Mouse (Mus musculus) hindbrain, embryonic 14.5 days (tissue): ENCODE data around the gene Zbtb32. TPM values are rescaled to one million over a fixed set of nuclear protein-coding genes. Genes with fewer than 3 reads are reported as not detected.

Experiments
- ATAC-seq: fragments of 200-750 bp; cut with Nextera tagmentation; 2 replicates; pipeline ENCODE4 v1.8.0; 2017; ENCODE audit warnings: moderate number of reproducible peaks, mild to moderate bottlenecking, moderate TSS enrichment, moderate library complexity; ENCODE audit not compliant: low FRiP score
- DNase-seq: peaks from one replicate; pipeline ENCODE4 v3.0.0-alpha.2; 2015; ENCODE audit warnings: low spot score
- H3K27ac ChIP-seq: fragments of 300-500 bp; sonication (generic); 2 replicates; pipeline ENCODE4 v1.5.1; 2014; ENCODE audit warnings: mild to moderate bottlenecking, moderate library complexity
- H3K27me3 ChIP-seq: fragments of 300-500 bp; sonication (generic); 2 replicates; pipeline ENCODE4 v1.6.1; 2014; ENCODE audit warnings: mild to moderate bottlenecking, low read length, mixed read lengths; ENCODE audit not compliant: control insufficient read depth, insufficient read depth
- H3K36me3 ChIP-seq: fragments of 300-500 bp; sonication (generic); replicated peaks from 2 replicates; pipeline ENCODE4 v1.6.1; 2014; ENCODE audit not compliant: control insufficient read depth, insufficient read depth
- H3K4me1 ChIP-seq: fragments of 300-500 bp; sonication (generic); replicated peaks from 2 replicates; pipeline ENCODE4 v1.6.1; 2014; ENCODE audit warnings: antibody characterized with exemption, low read length, mixed read lengths; ENCODE audit not compliant: control insufficient read depth, insufficient read depth
- H3K4me2 ChIP-seq: fragments of 300-500 bp; sonication (generic); replicated peaks from 2 replicates; pipeline ENCODE4 v1.6.1; 2014; ENCODE audit warnings: mild to moderate bottlenecking, moderate library complexity
- H3K4me3 ChIP-seq: fragments of 300-500 bp; sonication (generic); replicated peaks from 2 replicates; pipeline ENCODE4 v1.5.1; 2014; ENCODE audit warnings: mild to moderate bottlenecking, low read length
- H3K9ac ChIP-seq: fragments of 300-500 bp; sonication (generic); 2 replicates; pipeline ENCODE4 v1.6.1; 2014
- H3K9me3 ChIP-seq: fragments of 300-500 bp; sonication (generic); 2 replicates; pipeline ENCODE4 v1.6.1; 2016; ENCODE audit warnings: low read length; ENCODE audit not compliant: control insufficient read depth
- WGBS: fragments of 180-500 bp; shearing (Covaris S2); extraction: QIAGEN DNeasy Blood & Tissue Kit; methylation state at CpG from one replicate; pipeline ENCODE4 v1.1.7; 2014; 5-methylcytosine and 5-hydroxymethylcytosine counted together
- polyA plus RNA-seq: library from polyadenylated mRNA; unstranded; fragments of >200 nt; fragmentation: Nextera tagmentation; extraction: Ambion mirVana; gene quantifications from 2 replicates; pipeline ENCODE4 v1.2.1, GENCODE M21; 2014

The Zbtb32 gene
- polyA plus RNA-seq, 1 experiment from 2014 or later: 0.35 TPM

DNA sequence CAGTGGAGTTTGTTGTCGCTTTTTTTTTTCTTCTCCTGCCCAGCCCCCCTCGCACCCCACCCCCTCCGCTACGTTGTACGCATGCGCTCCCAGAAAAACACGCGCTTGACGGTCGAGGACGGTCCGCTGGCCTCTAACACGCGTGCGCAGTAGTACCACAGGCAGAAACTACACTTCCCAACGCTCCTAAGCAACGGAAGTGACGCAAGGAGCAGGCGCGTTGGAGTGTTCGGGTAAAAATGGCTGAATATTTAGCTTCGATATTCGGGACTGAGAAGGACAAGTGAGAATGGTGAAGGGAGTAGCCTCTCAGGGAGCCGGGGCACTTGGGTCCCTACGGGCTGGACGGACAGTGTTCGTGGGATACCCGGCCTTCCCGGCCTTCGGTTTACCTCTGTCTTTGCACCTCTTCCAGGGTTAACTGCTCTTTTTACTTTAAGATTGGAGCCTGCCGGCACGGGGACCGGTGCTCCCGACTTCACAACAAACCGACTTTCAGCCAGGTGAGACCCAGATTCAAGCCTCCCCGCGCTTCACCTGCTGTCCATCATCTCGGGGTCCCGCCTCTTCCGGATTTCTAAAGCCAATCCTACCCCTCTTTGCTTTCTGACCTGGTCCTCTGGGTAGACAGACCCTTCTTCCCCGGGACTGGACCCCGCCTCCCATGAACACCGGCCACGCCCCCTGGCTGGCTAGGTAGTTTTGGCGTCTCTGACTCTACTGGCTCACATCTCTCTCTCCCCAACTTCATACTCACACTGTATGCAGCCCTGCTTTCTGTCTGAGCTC lies 35.4 kb downstream of the Zbtb32 start, which contains the start of the genes U2af1l4, Gm49396 and Psenen:
Gene U2af1l4, plus strand, starts transcription at position 185 of the 789 bp plus-strand sequence.
Gene Gm49396, plus strand, starts transcription at position 228 of the 789 bp plus-strand sequence.
Gene Psenen, minus strand, starts transcription at position 511 of the 789 bp plus-strand sequence.
- Histone ChIP-seq H3K4me3 (peak within 1 kb of the TSS; percentile 68), H3K27ac (peak within 1 kb of the TSS; percentile 92), H3K9me3 (no peaks in the 10 kb centered on the region), H3K36me3 (peaks cover 33% of the 10 kb centered on the region), H3K27me3 (no peaks in the 10 kb centered on the region), H3K4me2 (peak within 1 kb of the TSS; percentile 62), H3K9ac (peak within 1 kb of the TSS; percentile 76), H3K4me1 (peaks cover 24% of the 10 kb centered on the region)
- ATAC-seq (peak; percentile 85), DNase-seq (peak; percentile 99)
- under 1% methylated on average over 45 of the region's 45 CpGs for WGBS

DNA sequence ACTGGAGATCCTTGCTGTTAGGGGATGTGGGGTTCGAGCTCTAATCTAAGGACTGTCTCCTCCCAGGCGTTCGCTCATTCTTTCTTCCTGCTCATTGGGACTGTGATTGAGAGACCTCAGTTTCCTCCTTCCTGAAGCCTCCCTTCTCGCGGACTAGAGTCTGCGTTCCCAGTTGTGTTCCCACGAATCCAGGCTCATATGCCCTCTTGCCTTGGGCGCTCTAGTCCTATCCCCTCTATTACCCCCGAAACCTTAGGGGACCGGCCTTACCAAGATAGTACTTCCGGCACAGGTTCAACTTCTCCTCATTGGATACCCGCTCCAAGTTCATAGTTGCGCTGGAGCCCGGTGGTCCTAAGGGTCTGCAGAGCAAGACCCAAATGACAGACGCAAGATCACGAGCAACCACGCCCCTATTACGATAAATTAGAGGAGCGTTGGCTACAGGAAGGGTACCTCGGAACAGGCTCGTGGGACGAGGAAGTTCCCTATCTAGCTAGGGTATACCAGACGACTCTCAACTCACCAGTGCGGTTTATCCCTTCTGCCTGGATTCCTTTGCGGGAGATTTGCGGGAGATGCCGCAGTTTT lies 36.1 kb downstream of the Zbtb32 start:
- DNase-seq: no peak
- peak overlapping the region; percentile 58 for H3K27ac ChIP-seq
- 2% methylated on average over 27 of the region's 27 CpGs for WGBS

GRCm38 (mm10) chr7:30560296-30560695 lies 38.4 kb downstream of the Zbtb32 start:
- Histone ChIP-seq H3K27ac (peak overlapping the region; percentile 65), H3K36me3 (peaks cover 25% of the 10 kb centered on the region), H3K9ac (no peak overlapping the region), H3K27me3 (no peaks in the 10 kb centered on the region), H3K4me2 (peak overlapping the region; percentile 99; the same call in 1 of the 2 replicates), H3K4me3 (peak overlapping the region; percentile 62; the same call in 1 of the 2 replicates), H3K9me3 (no peaks in the 10 kb centered on the region), H3K4me1 (peaks cover 27% of the 10 kb centered on the region)
- no peak for ATAC-seq
- 64% methylated on average over 2 of the region's 2 CpGs for WGBS
- DNase-seq: no peak

More for the DNA sequence above, 36.1 kb downstream of the Zbtb32 start:
- Histone ChIP-seq H3K36me3 (peaks cover 27% of the 10 kb centered on the region), H3K4me2 (peak overlapping the region; percentile 62), H3K9me3 (no peaks in the 10 kb centered on the region), H3K4me1 (peaks cover 27% of the 10 kb centered on the region), H3K4me3 (peak overlapping the region; percentile 68), H3K9ac (peak overlapping the region; percentile 76), H3K27me3 (no peaks in the 10 kb centered on the region)
- ATAC-seq: peak; percentile 10; the same call in 1 of the 2 replicates

DNA sequence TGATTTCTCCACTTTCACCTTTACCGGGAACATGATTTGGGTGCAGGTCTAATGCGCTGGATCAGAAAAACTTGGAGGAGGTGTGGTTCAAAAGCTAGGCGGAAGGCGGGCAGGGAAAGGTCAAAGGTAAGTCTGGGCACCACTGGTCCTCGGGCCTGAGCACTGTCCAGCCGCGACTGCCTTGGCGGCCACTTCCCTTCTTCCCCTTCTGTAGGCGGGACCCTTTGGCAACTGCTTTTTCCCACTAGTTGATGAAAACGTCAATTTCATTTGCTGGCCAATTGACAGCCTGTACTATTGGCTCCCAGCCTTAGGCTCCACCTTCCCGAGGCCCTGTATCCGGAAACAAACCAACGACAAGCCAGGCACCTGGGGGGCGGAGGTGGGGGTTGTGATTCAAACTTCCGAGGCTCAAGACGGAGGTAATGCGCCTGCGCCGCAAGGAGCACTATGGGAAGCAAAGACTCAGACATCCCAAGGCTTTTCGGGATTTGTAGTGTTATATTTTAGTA lies 39.2 kb downstream of the Zbtb32 start, which contains the start of gene Lin37:
Gene Lin37, minus strand, starts transcription at position 396 of the 512 bp plus-strand sequence.
- Histone ChIP-seq H3K4me1 (peaks cover 27% of the 10 kb centered on the region), H3K9ac (peak within 1 kb of the TSS; percentile 82)
- under 1% methylated on average over 20 of the region's 20 CpGs for WGBS

GRCm38 (mm10) chr7:30558656-30559442 lies 39.9 kb downstream of the Zbtb32 start:
- Histone ChIP-seq H3K4me1 (peaks cover 21% of the 10 kb centered on the region), H3K27me3 (peaks cover 6% of the 10 kb centered on the region; the same call in 1 of the 2 replicates), H3K4me2 (peak overlapping the region; percentile 99), H3K4me3 (peak overlapping the region; percentile 62), H3K9ac (peak overlapping the region; percentile 82), H3K9me3 (no peaks in the 10 kb centered on the region), H3K27ac (peak overlapping the region; percentile 61; the same call in 1 of the 2 replicates), H3K36me3 (peaks cover 30% of the 10 kb centered on the region)
- ATAC-seq: no peak; the same call in 1 of the 2 replicates
- DNase-seq: no peak
- WGBS: 16% methylated on average over 12 of the region's 12 CpGs

More for the DNA sequence above, 39.2 kb downstream of the Zbtb32 start, which contains the start of gene Lin37:
- DNase-seq (peak; percentile 96), ATAC-seq (peak; percentile 91)
- H3K27ac ChIP-seq: peak within 1 kb of the TSS; percentile 65
- peak within 1 kb of the TSS; percentile 62 for H3K4me3 ChIP-seq
- peaks cover 28% of the 10 kb centered on the region for H3K36me3 ChIP-seq
- peak within 1 kb of the TSS; percentile 99 for H3K4me2 ChIP-seq
- H3K27me3 ChIP-seq: no peaks in the 10 kb centered on the region
- no peaks in the 10 kb centered on the region for H3K9me3 ChIP-seq

DNA sequence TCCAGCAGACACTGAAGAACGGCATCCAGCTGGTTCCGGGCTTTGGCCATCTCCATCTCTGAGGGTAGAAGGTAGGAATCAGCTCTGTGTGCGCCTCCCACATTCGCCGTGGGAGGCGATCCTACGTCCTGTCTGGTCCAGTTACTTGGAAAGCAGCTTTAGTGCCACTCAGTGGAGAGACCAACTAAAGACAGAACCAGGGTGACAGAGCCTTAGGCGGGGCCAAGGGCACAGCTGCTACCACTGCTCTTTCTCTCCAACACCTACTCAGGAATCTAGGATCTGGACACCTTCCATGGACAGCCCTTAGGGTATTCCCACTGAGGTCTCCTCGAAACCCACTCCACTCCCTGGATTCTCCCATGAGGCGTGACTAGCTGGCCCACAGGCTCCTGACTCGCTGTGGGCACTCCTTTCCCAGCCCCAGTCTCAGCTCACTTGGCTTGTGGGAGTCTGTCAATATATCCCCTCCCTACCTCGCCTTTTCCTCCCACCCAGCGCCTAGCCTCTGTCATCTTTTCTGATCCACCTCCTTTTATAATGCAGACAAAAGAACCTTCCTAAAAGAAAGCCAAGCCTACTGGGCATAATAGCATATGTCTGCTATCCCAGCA lies 40.7 kb downstream of the Zbtb32 start:
- peak overlapping the region; percentile 99 for H3K4me2 ChIP-seq
- H3K9ac ChIP-seq: no peak overlapping the region
- 88% methylated on average over 13 of the region's 13 CpGs for WGBS
- H3K27ac ChIP-seq: no peak overlapping the region
- H3K4me3 ChIP-seq: peak overlapping the region; percentile 62; the same call in 1 of the 2 replicates
- H3K9me3 ChIP-seq: no peaks in the 10 kb centered on the region
- no peak for DNase-seq
- peaks cover 30% of the 10 kb centered on the region for H3K36me3 ChIP-seq
- ATAC-seq: no peak
- H3K4me1 ChIP-seq: peaks cover 27% of the 10 kb centered on the region
- peaks cover 8% of the 10 kb centered on the region; the same call in 1 of the 2 replicates for H3K27me3 ChIP-seq

GRCm38 (mm10) chr7:30556894-30557536 lies 41.7 kb downstream of the Zbtb32 start:
- 94% methylated on average over 18 of the region's 18 CpGs for WGBS
- Histone ChIP-seq H3K4me3 (no peak overlapping the region), H3K36me3 (peaks cover 30% of the 10 kb centered on the region), H3K4me1 (peaks cover 29% of the 10 kb centered on the region), H3K9ac (no peak overlapping the region), H3K27ac (no peak overlapping the region), H3K4me2 (no peak overlapping the region), H3K27me3 (peaks cover 8% of the 10 kb centered on the region; the same call in 1 of the 2 replicates), H3K9me3 (no peaks in the 10 kb centered on the region)
- ATAC-seq (no peak), DNase-seq (no peak)
